Mouse (Mus musculus) right cerebral cortex, adult 2 months (tissue): Measurements from ENCODE around the gene Hip1.
"Not testable (repeated sequence)": the region's sequence is repeated elsewhere in the genome, so short reads cannot be mapped to it uniquely, and the experiment has no call there.

Experiments used
- DNase-seq, 2 experiments: peaks; one replicate each; pipeline ENCODE4 v3.0.0; 2021 to 2022; ENCODE audit warnings: low spot score in 2 of 2

Hip1 gene

DNA sequence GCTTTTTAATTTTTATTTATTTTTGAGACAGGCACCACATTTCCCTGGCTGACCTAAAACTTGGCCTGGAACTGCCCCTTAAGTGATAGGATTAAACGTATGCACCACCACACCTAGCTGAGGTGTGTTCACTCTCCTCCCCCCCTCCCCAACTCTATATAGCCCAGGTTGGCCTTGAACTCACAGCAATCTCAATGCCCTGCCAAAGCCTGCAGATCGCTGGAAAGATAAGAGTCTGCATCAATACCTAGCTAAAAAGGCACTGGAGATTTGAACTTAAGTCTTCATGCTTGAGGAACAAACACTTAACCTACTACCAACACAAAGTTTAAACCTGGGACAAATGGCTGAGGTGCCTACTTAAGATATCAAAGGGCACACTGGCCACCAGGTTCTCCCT, 52.8 kb downstream of the Hip1 start:
- DNase-seq = no peak

GRCm38 (mm10) chr5:135489695-135490294, 55.1 kb downstream of the Hip1 start:
- peak in 1 of 2 experiments; percentile 15 for DNase-seq

DNA sequence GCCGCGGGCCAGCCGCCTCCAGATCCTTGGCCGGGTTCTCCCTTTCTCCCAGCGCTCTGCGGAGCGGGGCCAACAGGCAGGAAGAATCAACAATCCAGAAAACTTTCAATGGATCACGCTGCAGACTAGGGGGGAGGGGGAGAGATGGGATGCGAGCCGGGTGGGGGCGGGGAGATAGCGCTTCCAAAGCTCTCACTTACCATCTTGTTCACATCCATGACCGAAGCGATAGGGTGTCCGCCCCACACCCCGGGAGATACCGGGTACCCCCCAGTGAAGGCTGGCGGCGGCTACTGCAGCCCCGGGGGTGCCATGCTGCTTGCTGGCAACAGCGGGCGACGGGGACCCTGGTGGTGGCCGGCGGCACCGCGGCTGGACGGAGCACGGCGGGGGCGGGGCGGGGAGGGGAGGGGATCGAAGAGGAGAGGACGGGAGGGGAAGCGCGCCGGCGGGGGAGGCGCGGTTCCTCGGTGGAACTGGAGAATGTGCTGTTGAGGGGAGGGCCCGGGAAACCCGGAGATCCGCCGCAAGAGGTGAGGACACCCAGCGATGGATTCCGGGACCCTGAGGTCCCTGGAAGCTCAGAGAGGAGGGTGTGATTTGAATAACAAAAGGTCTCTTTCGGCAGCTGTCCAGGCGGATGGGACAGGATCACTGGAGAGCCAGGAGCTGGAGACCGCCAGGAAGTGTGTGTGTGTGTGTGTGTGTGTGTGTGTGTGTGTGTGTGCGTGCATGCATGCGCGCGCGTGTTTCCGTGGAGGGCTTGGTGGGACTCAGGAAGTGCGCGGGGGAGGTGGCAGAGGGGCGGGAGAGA, 55.8 kb downstream of the Hip1 start:
- DNase-seq = peak; percentile 61 to 79

DNA sequence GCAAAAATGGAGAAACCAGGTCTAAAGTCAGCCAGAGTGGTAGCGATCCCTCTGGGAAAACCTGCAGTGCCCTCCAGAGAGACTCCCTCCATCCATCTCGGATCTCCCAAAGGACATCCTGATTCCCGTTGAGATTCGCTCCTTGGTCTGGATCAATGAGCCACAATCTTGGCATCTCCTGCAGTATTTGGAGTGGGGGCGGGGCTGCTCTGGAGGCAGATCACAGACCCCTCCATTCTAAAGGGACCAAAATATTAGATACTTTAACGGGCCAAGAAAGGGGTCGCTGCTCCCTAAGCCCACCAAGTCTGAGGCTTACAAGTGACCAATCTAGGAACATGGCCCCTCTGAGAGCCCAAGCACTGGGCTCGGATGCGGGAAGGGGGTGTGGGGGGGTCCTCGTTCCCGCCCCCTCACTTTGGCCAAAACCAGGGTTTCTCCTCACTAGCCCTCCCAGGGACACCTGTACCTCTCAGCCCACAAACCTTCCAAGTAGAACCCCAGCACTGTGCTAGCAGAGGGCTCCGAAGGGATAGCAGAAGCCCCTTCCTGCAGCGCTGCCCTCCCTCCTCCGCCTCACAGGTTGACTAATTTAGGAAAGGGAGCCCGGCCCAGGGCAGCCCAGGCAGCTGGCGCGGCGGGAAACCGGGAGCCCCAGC, 56.6 kb downstream of the Hip1 start:
- peak in 1 of 2 experiments; percentile 18 for DNase-seq

DNA sequence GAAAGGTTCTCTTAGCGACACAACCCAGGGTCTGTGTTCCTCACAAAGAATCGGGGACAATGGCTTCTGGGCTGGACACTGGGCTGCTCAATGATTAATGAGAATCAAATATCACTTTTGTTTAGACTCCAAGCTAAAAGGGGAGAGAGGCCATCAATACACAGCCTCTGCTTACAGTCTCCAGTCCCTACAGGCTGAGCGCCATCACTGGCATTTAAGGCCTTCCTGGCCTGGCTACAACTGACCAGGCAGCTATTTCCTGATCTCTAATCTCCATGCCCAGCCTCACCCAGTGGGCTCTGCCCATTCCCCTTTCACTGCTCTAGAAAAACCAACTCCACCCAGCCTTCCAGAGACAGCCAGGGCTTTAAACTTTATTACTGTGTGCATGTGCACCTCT, 59.6 kb downstream of the Hip1 start:
- no peak for DNase-seq

- DNase-seq = not testable (repeated sequence)
These were observed 61.1 kb downstream of the Hip1 start for GRCm38 (mm10) chr5:135483865-135484264.

- no peak for DNase-seq
These were observed 65.9 kb downstream of the Hip1 start for GRCm38 (mm10) chr5:135478877-135479600.

DNA sequence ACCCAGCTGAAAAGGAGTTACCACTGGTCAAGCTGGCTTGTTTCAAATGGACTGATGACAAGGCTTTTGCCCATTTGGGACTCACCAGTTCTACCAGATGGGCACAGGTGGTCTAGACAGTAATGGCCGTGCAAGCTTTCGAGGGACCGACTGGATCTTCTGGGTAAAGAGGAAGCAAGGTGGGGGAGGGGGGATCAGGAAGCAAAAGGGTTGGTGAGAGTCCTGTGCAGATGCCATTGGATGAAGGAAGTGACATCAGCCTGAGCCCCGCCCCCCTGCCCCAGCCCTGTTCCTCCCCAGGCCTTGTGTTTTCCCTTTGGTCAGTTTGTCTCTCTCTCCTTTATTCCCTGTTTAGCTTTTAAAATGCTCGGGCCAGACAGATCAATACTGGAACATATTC, 68.7 kb downstream of the Hip1 start:
- no peak for DNase-seq

GRCm38 (mm10) chr5:135472405-135472804, 72.5 kb downstream of the Hip1 start:
- DNase-seq = no peak

DNA sequence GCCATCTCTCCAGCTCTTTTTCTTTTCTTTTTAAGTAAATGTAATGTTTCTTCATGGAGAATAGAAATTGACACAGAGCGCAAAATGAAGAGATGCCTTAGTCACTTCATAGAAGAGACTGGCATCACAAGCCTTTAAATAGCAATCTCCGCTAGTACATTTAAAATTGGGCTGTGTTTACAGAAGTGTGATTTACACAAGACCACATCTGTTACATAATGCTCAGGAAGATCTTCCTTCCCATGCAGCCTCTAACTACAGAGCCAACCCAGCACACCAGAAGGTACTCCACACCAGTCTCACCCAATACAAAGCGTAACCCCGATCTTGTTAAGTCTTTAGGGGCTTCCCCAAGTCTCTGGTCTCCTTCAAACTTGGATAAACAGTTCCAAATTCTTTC, 73.2 kb downstream of the Hip1 start:
- DNase-seq = no peak

GRCm38 (mm10) chr5:135468280-135468679, 76.6 kb downstream of the Hip1 start:
- DNase-seq = no peak

DNA sequence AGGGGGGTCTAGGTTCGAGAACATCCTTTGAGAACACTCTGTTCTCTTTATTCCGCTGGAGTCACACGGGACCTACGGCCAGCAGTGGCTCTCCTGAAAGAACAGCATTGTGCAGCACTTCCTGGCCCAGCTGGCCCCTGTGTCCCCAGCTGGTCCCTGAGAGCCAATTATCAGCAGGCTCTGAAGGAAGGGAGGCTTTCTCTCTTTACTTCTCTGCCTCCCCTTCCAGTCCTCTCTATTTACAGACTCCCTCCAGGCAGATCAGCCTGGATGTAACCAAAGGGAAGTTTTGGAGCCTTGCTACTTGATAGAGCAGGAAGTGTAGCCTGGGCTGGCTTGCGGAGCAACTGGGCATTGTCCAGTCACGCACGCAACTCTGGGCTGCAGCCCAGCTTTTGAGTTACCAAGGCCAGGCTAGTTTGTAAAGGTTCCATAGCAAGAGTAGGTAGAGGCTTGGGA, 79.1 kb downstream of the Hip1 start:
- no peak for DNase-seq

DNA sequence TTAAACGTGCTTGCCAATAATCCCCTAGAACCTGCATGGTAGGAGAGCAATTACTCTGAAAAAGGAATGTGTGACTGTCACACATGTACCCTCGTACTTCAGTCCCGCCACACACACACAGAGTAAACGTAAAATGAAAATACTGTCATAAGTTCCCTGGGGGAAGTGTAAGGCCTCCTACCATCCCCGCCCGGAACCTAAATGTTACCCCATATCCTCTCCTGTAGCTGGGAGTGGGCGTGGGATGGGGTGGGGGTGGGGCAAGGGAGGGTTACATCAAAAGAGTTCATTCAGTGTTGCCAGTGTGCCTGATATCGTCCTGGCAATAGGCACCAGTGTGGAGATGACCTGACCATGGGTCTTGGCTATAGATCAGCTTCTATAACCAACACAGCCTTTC, 81.5 kb downstream of the Hip1 start:
- no peak for DNase-seq

GRCm38 (mm10) chr5:135460833-135461173, 84.1 kb downstream of the Hip1 start:
- no peak for DNase-seq

- DNase-seq = peak; percentile 24 to 32
These were observed 84.6 kb downstream of the Hip1 start for GRCm38 (mm10) chr5:135460152-135460832.

- no peak for DNase-seq
These were observed 85.4 kb downstream of the Hip1 start for GRCm38 (mm10) chr5:135459486-135459885.

DNA sequence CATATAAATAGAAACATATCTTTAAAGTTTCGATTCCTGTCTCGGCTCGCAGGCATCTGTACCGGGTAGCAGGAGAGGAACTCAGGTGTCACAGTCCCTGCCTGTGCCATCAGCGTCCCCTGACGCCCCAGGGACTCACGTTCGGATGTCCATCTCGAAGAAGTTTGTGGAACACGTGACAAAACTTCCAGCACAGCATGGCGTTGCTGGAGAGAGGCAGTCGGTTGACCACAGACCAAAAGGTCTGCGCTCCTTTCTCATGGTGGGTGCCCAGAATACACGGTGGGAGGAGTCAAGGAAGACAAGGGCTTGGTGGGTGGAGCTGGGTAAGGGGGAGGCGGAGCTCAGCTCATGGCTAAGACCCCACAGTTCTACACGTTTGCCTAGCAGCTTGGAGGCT, 87.0 kb downstream of the Hip1 start:
- no peak for DNase-seq

DNA sequence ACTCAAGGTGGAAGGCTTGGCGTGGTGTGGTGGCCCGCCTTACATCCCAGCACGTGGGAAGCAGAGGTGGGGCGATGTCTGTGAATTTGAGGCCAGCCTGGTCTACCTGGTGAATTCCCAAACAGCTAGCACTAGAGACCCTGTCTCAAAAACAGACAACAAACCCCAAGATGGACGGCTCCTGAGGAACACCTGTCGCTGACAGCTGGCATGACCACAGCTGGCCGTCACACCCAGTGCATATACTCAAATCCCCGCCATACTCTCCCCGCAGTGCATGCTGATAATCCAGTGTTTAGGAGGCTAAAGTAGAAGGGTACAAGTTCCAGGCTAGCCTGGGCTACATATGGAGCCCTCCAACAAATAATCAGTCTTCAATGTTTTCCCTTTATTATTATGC, 88.4 kb downstream of the Hip1 start:
- DNase-seq = no peak

GRCm38 (mm10) chr5:135454256-135454655, 90.7 kb downstream of the Hip1 start:
- DNase-seq = no peak

GRCm38 (mm10) chr5:135451559-135451958, 93.4 kb downstream of the Hip1 start:
- DNase-seq = not testable (repeated sequence)

- peak; percentile 28 to 44 for DNase-seq
These were observed 93.8 kb downstream of the Hip1 start for GRCm38 (mm10) chr5:135451100-135451499.

DNA sequence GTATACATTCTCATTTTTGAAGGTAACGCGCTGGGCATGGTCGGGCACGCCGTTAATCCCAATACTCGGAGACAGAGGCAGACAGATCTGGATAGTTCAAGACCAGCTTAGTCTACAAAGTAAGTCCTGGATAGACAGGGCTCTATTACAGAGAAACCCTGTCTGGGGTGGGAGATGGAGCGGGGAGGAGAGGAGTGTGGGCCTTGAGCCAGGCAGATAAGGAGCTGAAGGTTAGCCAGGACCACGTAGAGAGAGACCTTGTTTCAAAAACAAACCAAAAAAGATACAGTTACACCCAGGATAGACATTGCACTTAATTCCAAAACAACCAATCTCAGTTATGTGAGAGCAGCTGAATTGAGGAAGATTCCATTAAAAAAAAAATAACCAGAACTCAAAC, 99.2 kb downstream of the Hip1 start:
- no peak for DNase-seq
